Mouse (Mus musculus) olfactory bulb, adult 2 months (tissue): ENCODE measurements around the gene Asb11. TPM values are rescaled to one million over a fixed set of nuclear protein-coding genes. Genes with fewer than 3 reads are reported as not detected.
A peak's percentile ranks its signal among the peaks of the same experiment; 100 is the strongest.

Experiments used
- H3K27ac ChIP-seq: fragments of 200-500 bp; 2 replicates; pipeline ENCODE4 v1.5.1; 2012; ENCODE audit warnings: low read depth, low read length; ENCODE audit not compliant: insufficient read depth
- H3K4me1 ChIP-seq: fragments of 200-500 bp; 2 replicates; pipeline ENCODE4 v1.6.1; 2012; ENCODE audit warnings: low read length; ENCODE audit not compliant: control insufficient read depth, insufficient read depth
- H3K4me3 ChIP-seq: fragments of 200-500 bp; 2 replicates; pipeline ENCODE4 v1.5.1; 2012; ENCODE audit warnings: mild to moderate bottlenecking, low read depth, low read length, moderate library complexity; ENCODE audit not compliant: insufficient read depth
- CTCF ChIP-seq: fragments of 200-500 bp; IDR thresholded peaks from 2 replicates; pipeline ENCODE4 v1.5.1; 2012; ENCODE audit warnings: low read depth, mild to moderate bottlenecking, low read length, moderate library complexity; ENCODE audit not compliant: insufficient read depth
- POLR2A ChIP-seq: fragments of 200-500 bp; IDR thresholded peaks from 2 replicates; pipeline ENCODE4 v1.6.1; 2012; ENCODE audit warnings: mild to moderate bottlenecking, low read depth, low read length, moderate library complexity; ENCODE audit not compliant: insufficient read depth
- WGBS: fragments of 180-500 bp; shearing (Covaris S2); methylation state at CpG from one replicate; pipeline ENCODE4 v1.1.7; 2018; 5-methylcytosine and 5-hydroxymethylcytosine counted together
- polyA plus RNA-seq: library from polyadenylated mRNA; stranded (reverse); fragments of >200 nt; gene quantifications from 2 replicates; pipeline ENCODE4 v1.2.4, GENCODE M21; 2012; ENCODE audit warnings: low replicate concordance; ENCODE audit not compliant: missing spikeins, insufficient read depth, insufficient read length

Asb11 gene
- polyA plus RNA-seq, 1 experiment: not detected

DNA sequence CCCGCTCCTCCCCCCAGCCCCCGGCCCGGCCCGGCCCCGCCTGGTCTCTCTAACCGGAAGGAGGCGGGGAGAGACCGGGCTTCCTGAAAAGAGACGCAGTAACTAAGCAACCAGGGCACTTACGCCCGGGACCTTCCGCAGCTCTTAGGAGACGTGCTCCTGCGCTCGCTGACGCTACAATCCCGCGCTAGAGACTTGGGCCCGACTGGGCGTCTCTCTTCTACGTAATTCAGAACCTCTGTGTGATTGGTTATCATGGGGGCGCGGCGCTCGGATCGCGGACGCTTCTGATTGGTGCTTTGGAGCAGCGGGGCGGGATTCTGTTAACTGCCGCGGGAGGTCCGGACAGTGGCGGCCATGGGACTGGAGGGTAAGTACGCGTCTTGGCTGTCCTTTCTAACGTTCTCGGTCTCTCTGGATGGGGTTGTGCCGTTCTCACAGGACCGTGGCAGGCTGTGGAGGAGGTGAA, 17.3 kb upstream of the Asb11 start, which contains the start of gene Piga:
TSS of gene Piga (plus strand) at position 317 of the 469 bp plus-strand sequence.
- WGBS: 10% methylated on average over 40 of the region's 40 CpGs
- H3K4me1 ChIP-seq: no peaks in the 10 kb centered on the region
- TF ChIP-seq POLR2A (no peak), CTCF (no peak)
- H3K27ac ChIP-seq: 0 out of 2 replicates have a peak within 1 kb of the TSS, but pooled peaks have one; percentile 64
- H3K4me3 ChIP-seq: peak within 1 kb of the TSS; percentile 92

DNA sequence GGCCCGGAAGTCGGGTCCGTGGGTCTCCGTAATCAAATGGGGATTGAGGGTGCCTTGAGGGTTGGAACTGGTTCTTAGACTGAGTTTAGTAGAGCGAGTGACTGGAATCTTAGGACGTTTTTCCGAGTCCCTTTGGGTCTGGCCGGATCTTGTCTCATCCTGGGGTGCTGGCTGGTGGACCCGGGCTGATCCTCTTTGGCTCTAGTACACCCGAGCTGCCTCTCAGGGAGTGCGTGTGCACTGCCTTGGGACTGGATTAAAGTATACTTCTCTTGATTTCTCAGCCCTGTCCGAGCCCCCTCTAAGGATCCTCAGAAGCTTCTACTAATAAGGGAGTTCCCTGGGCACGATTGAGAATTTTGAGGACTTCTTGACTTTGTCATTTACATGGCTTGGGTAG, 16.8 kb upstream of the Asb11 start:
- TF ChIP-seq POLR2A: no peak
- TF ChIP-seq CTCF: no peak
- H3K27ac ChIP-seq: 0 out of 2 replicates have a peak overlapping the region, but pooled peaks have one; percentile 64

DNA sequence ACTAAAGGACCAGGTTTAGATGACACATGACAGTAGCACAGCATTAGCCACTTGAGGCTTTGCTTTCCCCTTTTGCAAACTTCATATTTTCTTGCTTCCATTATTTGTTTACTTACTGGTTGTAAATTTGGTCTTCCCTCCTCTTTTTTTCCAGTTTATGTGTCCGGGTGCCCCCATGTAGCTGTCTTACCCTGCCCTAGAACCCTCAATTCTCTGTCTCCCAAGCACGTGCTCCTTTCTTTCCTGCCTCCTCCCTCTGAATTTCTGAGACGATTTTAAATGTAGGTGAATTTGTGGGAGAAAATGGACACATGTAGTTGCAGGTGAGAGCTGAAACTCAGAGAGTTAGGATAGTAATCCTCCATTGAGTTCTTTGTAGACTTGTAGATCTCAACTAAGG, 16.3 kb upstream of the Asb11 start:
- TF ChIP-seq CTCF (no peak), POLR2A (no peak)
- Histone ChIP-seq H3K4me1 (no peaks in the 10 kb centered on the region), H3K27ac (no peak overlapping the region), H3K4me3 (no peak overlapping the region)
- WGBS: 44% methylated on average over 3 of the region's 3 CpGs

More for the DNA sequence above, 16.8 kb upstream of the Asb11 start:
- 21% methylated on average over 13 of the region's 13 CpGs for WGBS
- Histone ChIP-seq H3K4me1 (no peaks in the 10 kb centered on the region), H3K4me3 (peak overlapping the region; percentile 92)

GRCm38 (mm10) chrX:164424821-164425220, 12.0 kb upstream of the Asb11 start:
- 83% methylated on average over 1 of the region's 1 CpGs for WGBS
- Histone ChIP-seq H3K27ac (no peak overlapping the region), H3K4me3 (no peak overlapping the region), H3K4me1 (no peaks in the 10 kb centered on the region)
- TF ChIP-seq CTCF (no peak), POLR2A (no peak)

- Histone ChIP-seq H3K4me1 (no peaks in the 10 kb centered on the region), H3K27ac (no peak overlapping the region), H3K4me3 (no peak overlapping the region)
- TF ChIP-seq POLR2A (no peak), CTCF (no peak)
- 71% methylated on average over 4 of the region's 4 CpGs for WGBS
These were observed 9.5 kb upstream of the Asb11 start for GRCm38 (mm10) chrX:164427295-164427694.

GRCm38 (mm10) chrX:164428224-164428623, 8.6 kb upstream of the Asb11 start:
- Histone ChIP-seq H3K4me3 (no peak overlapping the region), H3K27ac (no peak overlapping the region), H3K4me1 (no peaks in the 10 kb centered on the region)
- 81% methylated on average over 2 of the region's 2 CpGs for WGBS
- TF ChIP-seq CTCF: no peak
- no peak for TF ChIP-seq POLR2A

DNA sequence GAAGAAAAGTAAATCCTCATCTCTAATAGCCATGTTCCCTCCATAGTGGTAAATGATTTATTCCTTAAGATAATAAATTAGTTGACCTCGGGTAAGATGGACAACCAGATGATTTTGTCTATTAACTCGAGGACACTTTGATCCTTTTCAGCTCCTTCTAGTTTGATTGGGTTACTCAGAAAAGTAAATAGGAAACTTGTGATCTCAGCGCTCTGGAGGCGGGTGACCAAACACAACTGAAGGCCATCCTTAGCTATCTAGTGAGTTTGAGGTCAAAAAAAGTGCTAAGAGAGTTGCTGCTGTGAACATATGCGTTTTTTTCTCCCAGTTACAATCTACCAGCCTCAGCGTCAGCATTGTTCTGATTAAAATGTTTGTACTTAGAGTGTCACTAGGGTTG, 6.2 kb upstream of the Asb11 start:
- Histone ChIP-seq H3K27ac (no peak overlapping the region), H3K4me1 (no peaks in the 10 kb centered on the region), H3K4me3 (no peak overlapping the region)
- WGBS: 89% methylated on average over 6 of the region's 6 CpGs
- TF ChIP-seq CTCF (no peak), POLR2A (no peak)

GRCm38 (mm10) chrX:164431133-164431532, 5.7 kb upstream of the Asb11 start:
- Histone ChIP-seq H3K4me1 (no peaks in the 10 kb centered on the region), H3K4me3 (no peak overlapping the region), H3K27ac (no peak overlapping the region)
- WGBS: 86% methylated on average over 2 of the region's 2 CpGs
- no peak for TF ChIP-seq CTCF
- no peak for TF ChIP-seq POLR2A

DNA sequence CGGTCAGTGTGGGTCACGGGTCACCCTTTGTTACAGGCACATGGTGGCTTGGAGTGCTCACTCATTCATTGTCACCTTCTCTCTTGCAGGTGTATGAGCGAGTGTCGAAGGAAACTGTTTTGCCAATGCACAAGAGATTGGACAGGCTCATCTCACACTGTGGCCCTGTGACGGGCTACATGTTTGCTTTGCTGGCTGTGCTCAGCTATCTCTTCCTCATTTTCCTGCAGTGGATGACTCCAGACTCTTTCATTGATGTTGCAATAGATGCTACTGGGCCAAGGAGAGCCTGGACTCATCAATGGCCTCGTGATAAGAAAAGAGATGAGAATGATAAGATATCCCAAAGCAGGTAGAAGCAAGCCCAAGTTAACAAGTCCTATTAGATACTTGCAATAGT, 5.3 kb upstream of the Asb11 start:
- no peaks in the 10 kb centered on the region for H3K4me1 ChIP-seq
- no peak overlapping the region for H3K27ac ChIP-seq
- TF ChIP-seq POLR2A: no peak
- no peak for TF ChIP-seq CTCF
- 94% methylated on average over 6 of the region's 6 CpGs for WGBS
- no peak overlapping the region for H3K4me3 ChIP-seq

DNA sequence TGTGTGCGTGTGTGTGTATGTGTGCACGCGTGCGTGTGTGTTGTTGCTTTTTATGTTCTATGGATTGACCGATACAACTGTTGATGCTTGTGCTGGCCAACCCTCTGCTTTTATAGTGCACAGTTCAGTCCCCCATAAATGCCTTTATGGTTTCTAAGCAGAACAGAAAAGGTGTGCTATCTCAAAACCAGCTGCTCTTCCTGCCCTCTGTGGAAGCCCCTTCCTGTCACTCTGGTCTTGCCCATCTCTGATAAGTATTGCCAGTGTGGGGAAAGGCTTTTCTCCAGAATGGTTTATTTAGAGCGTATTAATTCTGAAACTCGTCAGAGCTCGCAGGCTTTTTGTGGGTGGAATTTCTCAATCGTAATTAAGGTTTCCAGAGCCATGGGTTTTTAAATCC, 4.1 kb upstream of the Asb11 start:
- no peak for TF ChIP-seq CTCF
- Histone ChIP-seq H3K4me3 (no peak overlapping the region), H3K27ac (no peak overlapping the region), H3K4me1 (no peaks in the 10 kb centered on the region)
- WGBS: 72% methylated on average over 9 of the region's 9 CpGs
